Mouse (Mus musculus) 3T3-L1 (cell line): ENCODE measurements around the gene Rfx4.

Experiments used
- DNase-seq: peaks from one replicate; pipeline ENCODE4 v3.0.0-alpha.2; 2015; ENCODE audit warnings: low read depth, low spot score

The Rfx4 gene

GRCm38 (mm10) chr10:84910194-84910593 lies 154.3 kb downstream of the Rfx4 start:
- no peak for DNase-seq

- no peak for DNase-seq
Measured at GRCm38 (mm10) chr10:84910758-84911384, 155.0 kb downstream of the Rfx4 start.

- no peak for DNase-seq
Measured at GRCm38 (mm10) chr10:84913148-84913547, 157.3 kb downstream of the Rfx4 start.

GRCm38 (mm10) chr10:84915476-84915875 lies 159.6 kb downstream of the Rfx4 start:
- DNase-seq, result no peak

GRCm38 (mm10) chr10:84916810-84917730 lies 161.2 kb downstream of the Rfx4 start, which contains the start of gene Ric8b:
Gene Ric8b (plus strand): TSS chr10:84917616.
- peak; percentile 99 for DNase-seq

GRCm38 (mm10) chr10:84917731-84918095 lies 161.9 kb downstream of the Rfx4 start:
- DNase-seq, result peak; percentile 15

- no peak for DNase-seq
Measured at GRCm38 (mm10) chr10:84926336-84926735, 170.5 kb downstream of the Rfx4 start.

GRCm38 (mm10) chr10:84926885-84927284 lies 171.0 kb downstream of the Rfx4 start:
- DNase-seq, result no peak

GRCm38 (mm10) chr10:84928465-84928864 lies 172.6 kb downstream of the Rfx4 start:
- no peak for DNase-seq

- DNase-seq, result no peak
Measured at GRCm38 (mm10) chr10:84935553-84936209, 179.8 kb downstream of the Rfx4 start.

GRCm38 (mm10) chr10:84936832-84937515 lies 181.1 kb downstream of the Rfx4 start:
- DNase-seq, result no peak

- DNase-seq, result no peak
Measured at GRCm38 (mm10) chr10:84938094-84938820, 182.4 kb downstream of the Rfx4 start.

- DNase-seq, result no peak
Measured at GRCm38 (mm10) chr10:84938886-84939285, 183.0 kb downstream of the Rfx4 start.

- no peak for DNase-seq
Measured at GRCm38 (mm10) chr10:84940356-84940755, 184.5 kb downstream of the Rfx4 start.

- no peak for DNase-seq
Measured at GRCm38 (mm10) chr10:84945692-84946091, 189.8 kb downstream of the Rfx4 start.

- DNase-seq, result no peak
Measured at GRCm38 (mm10) chr10:84948970-84949683, 193.3 kb downstream of the Rfx4 start.

- no peak for DNase-seq
Measured at GRCm38 (mm10) chr10:84949684-84950010, 193.8 kb downstream of the Rfx4 start.

- DNase-seq, result no peak
Measured at GRCm38 (mm10) chr10:84950384-84950783, 194.5 kb downstream of the Rfx4 start.

GRCm38 (mm10) chr10:84954236-84954635 lies 198.4 kb downstream of the Rfx4 start:
- DNase-seq, result no peak
